Comparison of ENCODE assay signal across 8 mouse cellular contexts in genomic region chr4:155892438-155893211, GRCm38 (mm10). TPM values are rescaled to one million over a fixed set of nuclear protein-coding genes. Genes with fewer than 3 reads are reported as not detected.
DNase-seq lines count a peak whose midpoint lies in the region; ATAC-seq and TF ChIP-seq lines count a peak whose summit lies in the region.

No protein-coding gene starts in this region.

- H3K9me3 ChIP-seq in heart, embryonic 11.5 days (replicated peaks; ENCODE audit: control insufficient read depth, low read length): no peaks in the 10 kb centered on the region
- no peaks in the 10 kb centered on the region for H3K9me3 ChIP-seq in hindbrain, embryonic 15.5 days
- no peaks in the 10 kb centered on the region for H3K9me3 ChIP-seq in liver, postnatal 0 days (ENCODE audit: low read length)
- H3K9me3 ChIP-seq in neural tube, embryonic 14.5 days (ENCODE audit: control insufficient read depth, low read length): no peaks in the 10 kb centered on the region

- no peaks in the 10 kb centered on the region for H3K27me3 ChIP-seq in heart, embryonic 11.5 days (ENCODE audit: control insufficient read depth, insufficient read depth, low read length)
- no peaks in the 10 kb centered on the region for H3K27me3 ChIP-seq in hindbrain, embryonic 15.5 days
- H3K27me3 ChIP-seq in liver, postnatal 0 days (ENCODE audit: insufficient read depth, low read length): no peaks in the 10 kb centered on the region
- no peaks in the 10 kb centered on the region for H3K27me3 ChIP-seq in neural tube, embryonic 14.5 days (ENCODE audit: control insufficient read depth, insufficient read depth, low read length)

- no peak for TF ChIP-seq EP300 in liver, postnatal 0 days (IDR thresholded peaks at IDR 0.05; ENCODE audit: low read depth)

- peak overlapping the region; percentile 85 for H3K4me3 ChIP-seq in heart, embryonic 11.5 days (ENCODE audit: low read depth, low read length)
- peak overlapping the region; percentile 87 for H3K4me3 ChIP-seq in hindbrain, embryonic 15.5 days
- H3K4me3 ChIP-seq in liver, postnatal 0 days (ENCODE audit: low read depth, low read length): peak overlapping the region; percentile 95
- H3K4me3 ChIP-seq in neural tube, embryonic 14.5 days (ENCODE audit: low read depth, low read length): peak overlapping the region; percentile 92

- H3K9ac ChIP-seq in heart, embryonic 11.5 days (ENCODE audit: low read depth, low read length): peak overlapping the region; percentile 93
- H3K9ac ChIP-seq in hindbrain, embryonic 15.5 days: peak overlapping the region; percentile 95
- peak overlapping the region; percentile 98 for H3K9ac ChIP-seq in liver, postnatal 0 days (replicated peaks)
- H3K9ac ChIP-seq in neural tube, embryonic 14.5 days (replicated peaks; ENCODE audit: low read depth, low read length): peak overlapping the region; percentile 96

- H3K4me1 ChIP-seq in heart, embryonic 11.5 days (ENCODE audit: control insufficient read depth, insufficient read depth, low read length): peaks cover 27% of the 10 kb centered on the region
- peaks cover 52% of the 10 kb centered on the region for H3K4me1 ChIP-seq in hindbrain, embryonic 15.5 days (replicated peaks)
- H3K4me1 ChIP-seq in liver, postnatal 0 days (ENCODE audit: insufficient read depth): peaks cover 44% of the 10 kb centered on the region
- peaks cover 34% of the 10 kb centered on the region for H3K4me1 ChIP-seq in neural tube, embryonic 14.5 days (ENCODE audit: control insufficient read depth, insufficient read depth, low read length)

- TF ChIP-seq CTCF in liver, postnatal 0 days (IDR thresholded peaks at IDR 0.05; ENCODE audit: low read depth): no peak

- H3K36me3 ChIP-seq in heart, embryonic 11.5 days (ENCODE audit: control insufficient read depth, insufficient read depth, low read length): peaks cover 7% of the 10 kb centered on the region
- peaks cover 38% of the 10 kb centered on the region for H3K36me3 ChIP-seq in hindbrain, embryonic 15.5 days
- H3K36me3 ChIP-seq in liver, postnatal 0 days (replicated peaks; ENCODE audit: insufficient read depth, low read length): peaks cover 29% of the 10 kb centered on the region
- H3K36me3 ChIP-seq in neural tube, embryonic 14.5 days (ENCODE audit: control insufficient read depth, insufficient read depth, low read length): peaks cover 30% of the 10 kb centered on the region

- peak overlapping the region; percentile 96 for H3K27ac ChIP-seq in heart, embryonic 11.5 days (ENCODE audit: low read depth, low read length)
- peak overlapping the region; percentile 100 for H3K27ac ChIP-seq in hindbrain, embryonic 15.5 days (replicated peaks)
- H3K27ac ChIP-seq in liver, postnatal 0 days (ENCODE audit: low read depth): peak overlapping the region; percentile 100
- peak overlapping the region; percentile 99 for H3K27ac ChIP-seq in neural tube, embryonic 14.5 days (ENCODE audit: low read depth, low read length)

- intact Hi-C loops in heart, postnatal 25 days (cut with DNase I): loop anchor here (2.0 to 5.0 kb wide), 2 partner anchors 48 to 60 kb away; partner anchors contain the start of gene Aurkaip1

- ATAC-seq in heart, embryonic 11.5 days (replicated peaks; ENCODE audit: insufficient number of reproducible peaks, low FRiP score, low TSS enrichment): peak; percentile 53
- ATAC-seq in erythroblast, adult 5-6 weeks (replicated peaks; ENCODE audit: low FRiP score, poor library complexity, severe bottlenecking): peak; percentile 7
- peak; percentile 35; the same call in 1 of the 2 replicates for ATAC-seq in hindbrain, embryonic 15.5 days (ENCODE audit: low FRiP score, low read depth)
- ATAC-seq in liver, postnatal 0 days: peak; percentile 22
- ATAC-seq in neural tube, embryonic 14.5 days (ENCODE audit: low read depth): peak; percentile 45

- peak overlapping the region; percentile 98 for H3K4me2 ChIP-seq in heart, embryonic 11.5 days
- H3K4me2 ChIP-seq in hindbrain, embryonic 15.5 days: peak overlapping the region; percentile 99
- peak overlapping the region; percentile 99 for H3K4me2 ChIP-seq in liver, postnatal 0 days (ENCODE audit: low read depth, low read length)
- H3K4me2 ChIP-seq in neural tube, embryonic 14.5 days (ENCODE audit: low read depth, low read length): peak overlapping the region; percentile 98

- DNase-seq in heart, postnatal 25 days (ENCODE audit: low spot score): no peak
- peak; percentile 65 for DNase-seq in Muller cell, postnatal 12 days (ENCODE audit: inconsistent ontology term)
- peak; percentile 54 for DNase-seq in liver, postnatal 0 days
- no peak for DNase-seq in ovary, postnatal 36 days (ENCODE audit: low spot score)

- WGBS in heart, embryonic 11.5 days (ENCODE audit: insufficient replicate concordance): 6% methylated on average over 37 of the region's 37 CpGs
- 4% methylated on average over 37 of the region's 37 CpGs for WGBS in hindbrain, embryonic 15.5 days
- WGBS in liver, postnatal 0 days (ENCODE audit: insufficient replicate concordance): 5% methylated on average over 36 of the region's 37 CpGs
- 5% methylated on average over 28 of the region's 37 CpGs for WGBS in neural tube, embryonic 14.5 days

RNA-seq across cellular contexts. Expression of gene Acap3, which starts 1.0 kb away (rescaled TPM):
- polyA plus RNA-seq in heart, embryonic 11.5 days (2014; fragmentation: Nextera tagmentation; extraction: Ambion mirVana): 9.2 and 10.2 TPM in 2 replicates
- total RNA-seq in heart, postnatal 25 days (2021): 10 to 100 TPM; 11.7 to 18.0 TPM
- total RNA-seq in erythroblast, adult 5-6 weeks (2015; ENCODE audit: low replicate concordance): 5.6 and 10.0 TPM in 2 replicates
- 4.3 and 23.7 TPM in 2 replicates for total RNA-seq in erythroblast, adult 5-6 weeks (2017; ENCODE audit: low replicate concordance)
- polyA plus RNA-seq in hindbrain, embryonic 15.5 days (2015; fragmentation: Nextera tagmentation; extraction: Ambion mirVana): 68.8 and 74.6 TPM in 2 replicates
- 2.1 and 2.8 TPM in 2 replicates for polyA plus RNA-seq in liver, postnatal 0 days (2015; fragmentation: Nextera tagmentation; extraction: Ambion mirVana)
- polyA plus RNA-seq in neural tube, embryonic 14.5 days (2014; fragmentation: Nextera tagmentation; extraction: Ambion mirVana): 67.8 and 76.7 TPM in 2 replicates

RNA-seq across cellular contexts. Expression of gene Pusl1, which starts 1.0 kb away (rescaled TPM):
- polyA plus RNA-seq in heart, embryonic 11.5 days (2014; fragmentation: Nextera tagmentation; extraction: Ambion mirVana): 30.6 and 32.9 TPM in 2 replicates
- total RNA-seq in heart, postnatal 25 days (2021): 10 to 100 TPM; 12.8 to 13.8 TPM
- 2.3 and 5.9 TPM in 2 replicates for total RNA-seq in erythroblast, adult 5-6 weeks (2015; ENCODE audit: low replicate concordance)
- total RNA-seq in erythroblast, adult 5-6 weeks (2017; ENCODE audit: low replicate concordance): 2.2 and 5.3 TPM in 2 replicates
- 58.5 and 62.9 TPM in 2 replicates for polyA plus RNA-seq in hindbrain, embryonic 15.5 days (2015; fragmentation: Nextera tagmentation; extraction: Ambion mirVana)
- 14.1 and 15.3 TPM in 2 replicates for polyA plus RNA-seq in liver, postnatal 0 days (2015; fragmentation: Nextera tagmentation; extraction: Ambion mirVana)
- 53.4 and 57.4 TPM in 2 replicates for polyA plus RNA-seq in neural tube, embryonic 14.5 days (2014; fragmentation: Nextera tagmentation; extraction: Ambion mirVana)

RNA-seq across cellular contexts. Expression of gene Ints11, which starts 23.3 kb away (rescaled TPM):
- polyA plus RNA-seq in heart, embryonic 11.5 days (2014; fragmentation: Nextera tagmentation; extraction: Ambion mirVana): 40.7 and 45.6 TPM in 2 replicates
- total RNA-seq in heart, postnatal 25 days (2021): 10 to 100 TPM; 15.9 to 17.5 TPM
- total RNA-seq in erythroblast, adult 5-6 weeks (2015; ENCODE audit: low replicate concordance): 5.6 and 10.0 TPM in 2 replicates
- total RNA-seq in erythroblast, adult 5-6 weeks (2017; ENCODE audit: low replicate concordance): 7.8 and 8.5 TPM in 2 replicates
- 71.6 and 78.6 TPM in 2 replicates for polyA plus RNA-seq in hindbrain, embryonic 15.5 days (2015; fragmentation: Nextera tagmentation; extraction: Ambion mirVana)
- 14.9 and 17.4 TPM in 2 replicates for polyA plus RNA-seq in liver, postnatal 0 days (2015; fragmentation: Nextera tagmentation; extraction: Ambion mirVana)
- polyA plus RNA-seq in neural tube, embryonic 14.5 days (2014; fragmentation: Nextera tagmentation; extraction: Ambion mirVana): 74.9 and 75.8 TPM in 2 replicates

RNA-seq across cellular contexts. Expression of gene Cptp, which starts 23.4 kb away (rescaled TPM):
- 12.2 and 12.8 TPM in 2 replicates for polyA plus RNA-seq in heart, embryonic 11.5 days (2014; fragmentation: Nextera tagmentation; extraction: Ambion mirVana)
- total RNA-seq in heart, postnatal 25 days (2021): 10 to 100 TPM in 1 of 2 experiments, 1 to 10 TPM in 1; 8.1 to 10.5 TPM
- total RNA-seq in erythroblast, adult 5-6 weeks (2015; ENCODE audit: low replicate concordance): 1.5 and 1.7 TPM in 2 replicates
- total RNA-seq in erythroblast, adult 5-6 weeks (2017; ENCODE audit: low replicate concordance): 2.5 and 6.4 TPM in 2 replicates
- polyA plus RNA-seq in hindbrain, embryonic 15.5 days (2015; fragmentation: Nextera tagmentation; extraction: Ambion mirVana): 25.6 and 29.1 TPM in 2 replicates
- 8.1 and 8.4 TPM in 2 replicates for polyA plus RNA-seq in liver, postnatal 0 days (2015; fragmentation: Nextera tagmentation; extraction: Ambion mirVana)
- 31.4 and 31.8 TPM in 2 replicates for polyA plus RNA-seq in neural tube, embryonic 14.5 days (2014; fragmentation: Nextera tagmentation; extraction: Ambion mirVana)

RNA-seq across cellular contexts. Expression of gene Tas1r3, which starts 29.5 kb away (rescaled TPM):
- polyA plus RNA-seq in heart, embryonic 11.5 days (2014; fragmentation: Nextera tagmentation; extraction: Ambion mirVana): 0.11 and 0.18 TPM in 2 replicates
- total RNA-seq in heart, postnatal 25 days (2021): under 1 TPM; 0.14 to 0.26 TPM
- total RNA-seq in erythroblast, adult 5-6 weeks (2015; ENCODE audit: low replicate concordance): not detected in 2 replicates
- total RNA-seq in erythroblast, adult 5-6 weeks (2017; ENCODE audit: low replicate concordance): 0.14 and 0.85 TPM in 2 replicates
- 0.43 and 0.54 TPM in 2 replicates for polyA plus RNA-seq in hindbrain, embryonic 15.5 days (2015; fragmentation: Nextera tagmentation; extraction: Ambion mirVana)
- 0.08 and 0.09 TPM in 2 replicates for polyA plus RNA-seq in liver, postnatal 0 days (2015; fragmentation: Nextera tagmentation; extraction: Ambion mirVana)
- polyA plus RNA-seq in neural tube, embryonic 14.5 days (2014; fragmentation: Nextera tagmentation; extraction: Ambion mirVana): 0.45 and 0.47 TPM in 2 replicates

Comparison
In these comparisons a context has a peak if more than half of its experiments do, and no peak if none do; other contexts are left out.
1. DNase-seq: peak in Muller cell, postnatal 12 days (single experiment) and liver, postnatal 0 days (single experiment); none in heart, postnatal 25 days (single experiment) and ovary, postnatal 36 days (single experiment).
2. Peak in every context shown above with its lines, with median percentiles within 50 percentile points of each other: ATAC-seq, H3K27ac ChIP-seq, H3K4me2 ChIP-seq, H3K4me3 ChIP-seq and H3K9ac ChIP-seq.